Comparison of ENCODE assay signal across 7 mouse cellular contexts in genomic region chr1:152623375-152624270, GRCm38 (mm10).
DNase-seq lines count a peak whose midpoint lies in the region; ATAC-seq lines count a peak whose summit lies in the region.

No protein-coding gene starts in this region.

- ATAC-seq in embryonic facial prominence, embryonic 12.5 days (ENCODE audit: insufficient number of reproducible peaks, insufficient read depth, low FRiP score, low TSS enrichment), result no peak
- no peak for ATAC-seq in midbrain, embryonic 12.5 days (ENCODE audit: low FRiP score, low read depth)
- no peak for ATAC-seq in erythroblast, adult 5-6 weeks (replicated peaks; ENCODE audit: low FRiP score, poor library complexity, severe bottlenecking)

- peak overlapping the region; percentile 52 for H3K4me3 ChIP-seq in embryonic facial prominence, embryonic 12.5 days
- peak overlapping the region; percentile 58 for H3K4me3 ChIP-seq in midbrain, embryonic 12.5 days

- peak overlapping the region; percentile 61; the same call in 1 of the 2 replicates for H3K9ac ChIP-seq in embryonic facial prominence, embryonic 12.5 days
- no peak overlapping the region; the same call in 1 of the 2 replicates for H3K9ac ChIP-seq in midbrain, embryonic 12.5 days (replicated peaks)

- H3K27ac ChIP-seq in embryonic facial prominence, embryonic 12.5 days, result no peak overlapping the region
- no peak overlapping the region for H3K27ac ChIP-seq in midbrain, embryonic 12.5 days (replicated peaks)

- intact Hi-C loops in heart, postnatal 14 days (cut with DNase I), result loop anchor here (2.0 kb wide), 3 partner anchors 67 to 123 kb away; no protein-coding TSS in a partner anchor

- 0 out of 2 replicates have a peak, but pooled peaks cover 7% of the 10 kb centered on the region for H3K27me3 ChIP-seq in embryonic facial prominence, embryonic 12.5 days
- peaks cover 25% of the 10 kb centered on the region for H3K27me3 ChIP-seq in midbrain, embryonic 12.5 days

- 35% methylated on average over 12 of the region's 12 CpGs for WGBS in embryonic facial prominence, embryonic 12.5 days
- 27% methylated on average over 12 of the region's 12 CpGs for WGBS in midbrain, embryonic 12.5 days

- H3K36me3 ChIP-seq in embryonic facial prominence, embryonic 12.5 days, result no peaks in the 10 kb centered on the region
- no peaks in the 10 kb centered on the region for H3K36me3 ChIP-seq in midbrain, embryonic 12.5 days

- peak; percentile 12 to 52 for DNase-seq in adrenal gland, postnatal 36 days
- DNase-seq in heart, postnatal 14 days, result peak; percentile 60 to 71
- DNase-seq in kidney, postnatal 36 days, result peak; percentile 59 to 69
- no peak for DNase-seq in frontal cortex, postnatal 10 days (ENCODE audit: low spot score in 2 of 2)

- no peaks in the 10 kb centered on the region for H3K9me3 ChIP-seq in embryonic facial prominence, embryonic 12.5 days
- no peaks in the 10 kb centered on the region for H3K9me3 ChIP-seq in midbrain, embryonic 12.5 days

- H3K4me2 ChIP-seq in embryonic facial prominence, embryonic 12.5 days (replicated peaks), result peak overlapping the region; percentile 59
- H3K4me2 ChIP-seq in midbrain, embryonic 12.5 days (replicated peaks), result peak overlapping the region; percentile 74

- H3K4me1 ChIP-seq in embryonic facial prominence, embryonic 12.5 days, result peaks cover 25% of the 10 kb centered on the region
- H3K4me1 ChIP-seq in midbrain, embryonic 12.5 days, result peaks cover 13% of the 10 kb centered on the region; the same call in 1 of the 2 replicates

Comparison
In these comparisons a context has a peak if more than half of its experiments do, and no peak if none do; other contexts are left out.
1. DNase-seq: peak in adrenal gland, postnatal 36 days (2 of 2), heart, postnatal 14 days (2 of 2) and kidney, postnatal 36 days (2 of 2); none in frontal cortex, postnatal 10 days (0 of 2).